Mouse (Mus musculus) urinary bladder, postnatal 36 days (tissue): Measurements from ENCODE around the gene Anapc15.
"Not testable (repeated sequence)": the region's sequence is repeated elsewhere in the genome, so short reads cannot be mapped to it uniquely, and the experiment has no call there.

Experiments
- DNase-seq, 2 experiments: peaks; one replicate each; pipeline ENCODE4 v3.0.0; 2022; ENCODE audit warnings: low spot score in 2 of 2, mixed read lengths in 1 of 2

The Anapc15 gene

GRCm38 (mm10) chr7:101949008-101949407 is 85.5 kb downstream of the Anapc15 start:
- DNase-seq = not testable (repeated sequence)
